Mouse (Mus musculus): ENCODE measurements around the gene Acvr1. TPM values are rescaled to one million over a fixed set of nuclear protein-coding genes. Genes with fewer than 3 reads are reported as not detected.

Acvr1 gene
- polyA plus RNA-seq (2016; fragmentation: Nextera tagmentation; extraction: Ambion mirVana), result 9.4 and 11.1 TPM in 2 replicates

DNA sequence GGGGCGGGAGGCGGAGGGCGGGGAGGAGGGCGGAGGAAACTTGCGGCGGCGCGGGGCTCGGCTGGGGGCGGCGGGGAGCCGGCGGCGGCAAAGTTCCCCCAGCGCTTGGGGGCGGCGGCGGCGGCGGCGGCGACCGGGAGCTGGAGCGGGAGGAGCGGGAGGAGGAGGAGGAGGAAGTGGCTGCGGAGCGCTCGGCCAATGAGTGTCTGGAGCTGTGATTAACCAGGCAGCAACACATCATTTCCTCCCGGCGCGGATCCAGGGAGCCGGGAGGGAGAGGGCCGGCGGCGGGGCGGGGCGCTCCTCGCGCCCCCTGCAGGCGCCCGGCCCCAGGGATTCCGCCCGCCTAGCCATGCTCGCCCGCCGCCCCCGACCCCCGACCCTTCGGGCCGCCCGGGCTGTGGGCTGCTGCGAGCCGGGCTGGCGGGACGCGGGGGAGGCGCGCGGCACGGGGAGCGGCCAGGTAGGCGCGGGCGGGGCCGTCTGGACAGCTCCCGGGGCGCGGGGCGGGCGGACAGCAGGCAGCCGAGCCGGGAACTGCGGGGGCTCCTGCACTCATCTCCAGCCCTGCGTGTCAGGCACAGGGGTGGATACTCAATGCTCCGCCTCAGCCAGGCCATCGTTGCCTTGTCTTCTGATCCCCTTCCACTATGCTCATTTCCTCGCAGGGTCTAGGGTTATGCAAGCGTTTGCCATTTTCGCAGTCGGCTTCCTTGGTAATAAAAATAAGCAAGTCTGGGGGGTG lies at the start of gene Acvr1, which contains the start of gene Upp2:
Acvr1 (minus strand) TSS at position 92 of the 745 bp plus-strand sequence.
Upp2 (plus strand) TSS at position 233 of the 745 bp plus-strand sequence.
- 2% methylated on average over 66 of the region's 80 CpGs for WGBS
- Histone ChIP-seq H3K9me3 (no peaks in the 10 kb centered on the region), H3K4me1 (peaks cover 49% of the 10 kb centered on the region)

DNA sequence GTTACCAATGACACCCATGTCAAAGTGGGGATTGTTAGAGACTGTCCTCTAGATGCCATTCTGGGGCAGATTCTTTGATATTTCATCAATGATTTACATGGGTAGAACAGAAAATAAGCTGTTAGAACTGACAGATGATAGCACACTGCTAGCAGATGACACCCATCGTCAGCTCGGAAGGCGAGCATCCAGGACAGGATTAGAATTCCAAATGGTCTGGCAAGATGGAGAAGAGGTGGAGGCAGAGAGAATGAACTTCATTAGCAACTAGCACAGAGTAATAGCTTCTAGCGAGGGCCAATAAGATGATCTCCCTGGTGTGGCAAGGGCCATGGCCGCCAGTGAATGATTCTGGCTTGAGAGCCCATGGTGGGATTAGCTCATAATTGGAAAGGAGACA lies 48.8 kb upstream of the Acvr1 start:
- H3K27ac ChIP-seq, result no peak overlapping the region
- DNase-seq (ENCODE audit: low spot score), result no peak
- no peak overlapping the region for H3K4me3 ChIP-seq
- H3K9me3 ChIP-seq, result no peaks in the 10 kb centered on the region
- no peaks in the 10 kb centered on the region for H3K27me3 ChIP-seq (ENCODE audit: insufficient read depth, poor library complexity, severe bottlenecking)
- 85% methylated on average over 5 of the region's 5 CpGs for WGBS
- no peaks in the 10 kb centered on the region for H3K36me3 ChIP-seq
- H3K4me1 ChIP-seq, result no peaks in the 10 kb centered on the region

More for the DNA sequence above, at the start of gene Acvr1, which contains the start of gene Upp2:
- Histone ChIP-seq H3K4me3 (peak within 1 kb of the TSS; percentile 76), H3K27ac (peak within 1 kb of the TSS; percentile 98), H3K27me3 (ENCODE audit: insufficient read depth, poor library complexity, severe bottlenecking) (no peaks in the 10 kb centered on the region), H3K36me3 (no peaks in the 10 kb centered on the region)
- peak; percentile 93 for DNase-seq (ENCODE audit: low spot score)

DNA sequence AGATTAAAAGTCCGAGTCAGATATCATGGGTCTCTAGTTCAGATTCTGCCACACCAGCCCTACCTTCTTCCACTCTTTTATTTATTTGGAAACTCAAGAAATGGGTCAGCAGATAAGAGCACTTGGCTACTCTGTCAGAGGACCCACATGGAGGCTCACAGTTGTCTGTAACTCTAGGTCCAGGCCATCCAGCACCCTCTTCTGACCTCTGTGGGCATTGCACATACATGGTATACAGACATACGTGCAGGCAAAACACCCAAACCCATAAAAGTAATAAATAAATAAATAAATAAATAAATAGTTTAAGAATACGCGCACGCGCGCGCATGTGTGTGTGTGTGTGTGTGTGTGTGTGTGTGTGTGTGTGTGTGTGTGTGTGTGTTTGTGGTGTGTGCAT lies 47.9 kb upstream of the Acvr1 start:
- H3K27ac ChIP-seq, result no peak overlapping the region
- 95% methylated on average over 8 of the region's 8 CpGs for whole genome bisulfite sequencing
- DNase-seq (ENCODE audit: low spot score), result no peak
- H3K4me1 ChIP-seq, result no peaks in the 10 kb centered on the region
- no peaks in the 10 kb centered on the region for H3K9me3 ChIP-seq
- no peak overlapping the region for H3K4me3 ChIP-seq
- H3K36me3 ChIP-seq, result no peaks in the 10 kb centered on the region
- no peaks in the 10 kb centered on the region for H3K27me3 ChIP-seq (ENCODE audit: insufficient read depth, poor library complexity, severe bottlenecking)

DNA sequence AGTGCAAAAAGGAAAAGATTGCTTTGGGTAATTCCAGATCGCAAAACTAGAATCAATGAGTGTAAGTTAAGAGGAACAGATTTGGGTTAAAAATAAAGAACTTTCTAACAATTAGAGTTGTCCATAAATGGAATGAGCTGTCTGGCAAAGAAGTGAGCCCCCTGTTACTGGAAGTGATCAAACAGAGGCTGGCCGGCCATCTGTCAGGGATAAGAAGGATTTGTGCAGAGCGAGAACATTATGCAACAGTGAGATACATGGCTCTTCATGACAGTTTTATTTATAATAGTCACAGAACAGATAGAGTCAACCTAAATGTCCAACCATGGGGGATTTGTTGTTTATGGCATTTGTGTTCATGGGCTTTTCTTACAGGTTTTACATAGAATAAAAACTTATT lies 46.8 kb upstream of the Acvr1 start:
- no peak for DNase-seq (ENCODE audit: low spot score)
- Histone ChIP-seq H3K27me3 (ENCODE audit: insufficient read depth, poor library complexity, severe bottlenecking) (no peaks in the 10 kb centered on the region), H3K4me3 (no peak overlapping the region), H3K4me1 (no peaks in the 10 kb centered on the region), H3K27ac (no peak overlapping the region), H3K36me3 (no peaks in the 10 kb centered on the region), H3K9me3 (no peaks in the 10 kb centered on the region)
- 84% methylated on average over 3 of the region's 3 CpGs for WGBS

DNA sequence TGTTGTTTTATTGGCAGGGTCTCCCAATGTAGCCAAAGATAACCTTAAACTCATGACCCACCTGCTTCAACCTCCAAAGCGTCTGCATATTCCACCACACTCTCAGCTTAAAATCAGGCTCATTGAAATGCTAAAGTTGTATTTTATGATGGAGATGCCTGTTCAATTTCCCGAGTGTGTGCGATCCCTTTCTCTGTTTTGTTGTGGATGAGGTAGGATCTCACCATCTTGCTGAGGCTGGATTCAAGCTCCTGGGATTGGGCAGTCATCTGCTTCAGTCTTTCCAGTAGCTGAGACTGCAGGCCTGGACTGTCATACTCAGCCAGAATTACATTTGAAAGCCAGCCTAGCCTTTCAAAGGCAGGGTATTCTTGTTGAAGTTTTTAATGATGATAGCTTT lies 37.8 kb upstream of the Acvr1 start:
- Histone ChIP-seq H3K27me3 (ENCODE audit: insufficient read depth, poor library complexity, severe bottlenecking) (no peaks in the 10 kb centered on the region), H3K4me3 (no peak overlapping the region), H3K9me3 (no peaks in the 10 kb centered on the region), H3K27ac (no peak overlapping the region), H3K36me3 (no peaks in the 10 kb centered on the region), H3K4me1 (no peaks in the 10 kb centered on the region)
- 87% methylated on average over 3 of the region's 3 CpGs for WGBS
- no peak for DNase-seq (ENCODE audit: low spot score)

DNA sequence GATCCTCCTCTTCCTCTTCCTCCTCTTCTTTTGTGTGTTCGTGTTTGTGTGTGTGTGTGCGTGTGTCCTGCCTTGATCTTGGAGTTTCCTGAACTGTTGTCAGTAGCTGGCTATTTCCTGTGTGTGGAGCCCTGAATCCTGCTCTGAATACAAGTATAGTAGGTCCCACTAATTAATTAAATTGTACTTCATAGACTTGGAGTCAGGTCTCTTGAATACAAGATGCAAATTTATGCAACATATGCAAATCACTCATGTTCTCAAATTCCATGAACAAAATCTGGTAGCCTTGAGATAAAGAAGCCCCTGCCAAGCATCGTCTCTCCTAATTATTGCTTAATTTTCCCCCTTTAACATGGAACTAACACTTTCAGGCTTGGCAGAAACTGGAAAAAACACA lies 36.4 kb upstream of the Acvr1 start:
- no peak for DNase-seq (ENCODE audit: low spot score)
- H3K4me3 ChIP-seq, result no peak overlapping the region
- WGBS, result 79% methylated on average over 3 of the region's 3 CpGs
- H3K4me1 ChIP-seq, result no peaks in the 10 kb centered on the region
- no peaks in the 10 kb centered on the region for H3K9me3 ChIP-seq
- no peaks in the 10 kb centered on the region for H3K36me3 ChIP-seq
- no peaks in the 10 kb centered on the region for H3K27me3 ChIP-seq (ENCODE audit: insufficient read depth, poor library complexity, severe bottlenecking)
- no peak overlapping the region for H3K27ac ChIP-seq

DNA sequence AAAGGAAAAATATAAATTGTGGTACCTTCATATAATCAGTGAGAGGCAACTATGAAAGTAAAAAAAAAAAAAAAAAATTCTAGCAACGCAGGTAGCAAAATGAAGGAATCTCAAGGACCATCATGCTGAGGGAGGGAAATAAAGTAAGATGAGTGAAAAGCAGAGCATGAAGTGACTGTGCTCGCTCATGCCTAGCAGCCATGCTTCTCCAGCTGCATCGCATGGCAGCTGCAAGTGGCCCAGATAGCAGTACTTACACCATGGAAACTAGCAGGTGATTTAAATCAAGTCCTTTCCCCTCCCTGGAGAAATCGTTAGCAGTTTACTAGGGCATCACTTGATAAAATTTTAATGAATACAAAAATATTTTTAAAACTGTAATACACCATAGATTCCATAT lies 34.4 kb upstream of the Acvr1 start:
- WGBS, result 87% methylated on average over 4 of the region's 4 CpGs
- Histone ChIP-seq H3K4me1 (no peaks in the 10 kb centered on the region), H3K4me3 (no peak overlapping the region), H3K27me3 (ENCODE audit: insufficient read depth, poor library complexity, severe bottlenecking) (no peaks in the 10 kb centered on the region), H3K9me3 (no peaks in the 10 kb centered on the region), H3K27ac (no peak overlapping the region), H3K36me3 (no peaks in the 10 kb centered on the region)
- no peak for DNase-seq (ENCODE audit: low spot score)

DNA sequence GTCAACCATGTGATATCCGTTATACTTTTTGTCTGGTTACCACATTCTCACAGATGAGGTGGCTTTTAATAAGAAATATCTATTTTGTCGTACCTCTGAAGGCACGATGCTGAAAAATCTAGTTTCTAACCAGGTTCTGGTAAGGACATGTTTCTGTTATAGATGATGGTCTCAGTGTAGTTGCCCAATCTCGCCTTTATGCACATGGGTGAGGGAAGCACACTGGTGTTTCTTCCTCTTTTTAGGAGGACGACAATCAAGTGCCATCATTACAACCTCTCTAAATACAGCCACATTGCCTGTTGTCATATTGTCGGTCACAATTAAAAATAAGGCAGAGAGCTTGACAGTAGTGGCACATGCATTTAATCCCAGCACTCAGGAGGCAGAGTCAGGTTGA lies 32.7 kb upstream of the Acvr1 start:
- Histone ChIP-seq H3K4me1 (peaks cover 10% of the 10 kb centered on the region), H3K36me3 (no peaks in the 10 kb centered on the region), H3K4me3 (no peak overlapping the region), H3K27ac (no peak overlapping the region), H3K9me3 (no peaks in the 10 kb centered on the region), H3K27me3 (ENCODE audit: insufficient read depth, poor library complexity, severe bottlenecking) (no peaks in the 10 kb centered on the region)
- DNase-seq (ENCODE audit: low spot score), result no peak
- WGBS, result 84% methylated on average over 6 of the region's 6 CpGs

DNA sequence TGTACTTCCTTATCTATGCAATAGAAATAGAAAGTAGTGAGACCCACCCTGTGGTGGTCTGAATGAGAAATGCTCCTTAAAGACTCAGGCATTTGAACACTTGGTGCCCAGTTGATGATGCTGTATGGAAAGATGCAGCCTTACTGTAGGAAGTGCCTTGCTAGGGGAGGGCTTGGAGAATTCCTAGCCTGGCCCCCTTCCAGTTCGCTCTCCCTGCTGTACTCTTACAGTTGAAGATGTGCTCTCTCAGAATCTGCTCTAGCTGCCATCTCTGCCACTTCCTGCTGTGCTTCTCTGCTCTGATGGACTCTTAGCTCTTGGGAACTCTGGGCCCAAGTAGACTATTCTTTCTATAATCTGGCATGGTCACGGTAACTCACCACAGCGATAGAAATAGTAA lies 30.6 kb upstream of the Acvr1 start:
- Histone ChIP-seq H3K4me1 (peaks cover 15% of the 10 kb centered on the region), H3K4me3 (no peak overlapping the region), H3K9me3 (no peaks in the 10 kb centered on the region), H3K27ac (no peak overlapping the region), H3K27me3 (ENCODE audit: insufficient read depth, poor library complexity, severe bottlenecking) (no peaks in the 10 kb centered on the region), H3K36me3 (no peaks in the 10 kb centered on the region)
- no peak for DNase-seq (ENCODE audit: low spot score)
- WGBS, result 93% methylated on average over 3 of the region's 3 CpGs

DNA sequence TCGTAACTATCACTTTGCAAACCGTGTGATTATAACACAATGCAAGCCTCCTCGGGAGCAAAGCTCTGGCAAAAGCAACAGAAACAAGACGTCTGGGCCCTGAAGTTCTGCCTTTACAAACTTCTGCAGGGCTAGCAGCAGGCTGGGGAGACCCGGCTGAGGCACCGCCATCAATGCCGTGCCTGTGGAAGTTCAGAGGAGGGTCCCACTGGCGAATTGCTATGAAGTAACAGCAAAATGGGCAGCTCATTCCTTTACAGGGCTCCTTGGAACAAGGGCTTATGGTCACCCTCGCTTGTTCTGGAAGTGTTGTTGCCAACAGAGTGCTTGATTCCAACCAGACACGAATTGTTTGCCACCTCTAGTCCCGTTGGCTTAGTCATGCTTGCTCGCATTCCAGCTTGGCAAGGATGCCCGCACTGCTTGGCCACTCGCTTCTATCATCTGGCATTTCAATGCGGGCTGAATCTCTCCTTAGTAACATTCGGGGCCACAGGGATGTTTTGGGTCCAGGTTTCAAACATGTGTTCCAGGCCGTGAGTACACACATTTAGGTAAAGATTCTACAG lies 29.9 kb upstream of the Acvr1 start:
- H3K36me3 ChIP-seq, result no peaks in the 10 kb centered on the region
- H3K27me3 ChIP-seq (ENCODE audit: insufficient read depth, poor library complexity, severe bottlenecking), result no peaks in the 10 kb centered on the region
- H3K27ac ChIP-seq, result no peak overlapping the region
- no peak for DNase-seq (ENCODE audit: low spot score)
- peaks cover 15% of the 10 kb centered on the region for H3K4me1 ChIP-seq
- no peaks in the 10 kb centered on the region for H3K9me3 ChIP-seq
- no peak overlapping the region for H3K4me3 ChIP-seq
- 79% methylated on average over 17 of the region's 17 CpGs for WGBS

DNA sequence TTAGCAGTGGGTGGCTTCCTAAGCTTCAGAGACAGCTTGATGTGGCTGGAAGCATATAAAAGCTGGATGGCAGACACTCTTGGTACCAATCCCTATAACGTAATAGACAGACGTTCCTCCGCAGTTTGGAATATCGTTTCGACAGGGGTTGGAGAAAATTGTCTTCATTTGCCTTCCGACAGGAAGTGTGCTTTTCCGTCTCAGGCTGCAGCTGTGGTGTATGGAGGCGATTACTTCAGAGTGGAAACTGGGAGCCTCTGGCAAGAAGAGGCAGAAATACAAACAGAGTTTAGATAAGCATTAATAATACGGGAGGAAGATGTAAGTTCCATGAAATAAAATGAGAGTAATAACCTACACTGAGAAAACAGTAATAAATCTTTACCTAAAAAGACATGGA lies 28.4 kb upstream of the Acvr1 start:
- Histone ChIP-seq H3K27ac (peak overlapping the region; percentile 69), H3K4me1 (peaks cover 15% of the 10 kb centered on the region), H3K9me3 (no peaks in the 10 kb centered on the region), H3K27me3 (ENCODE audit: insufficient read depth, poor library complexity, severe bottlenecking) (no peaks in the 10 kb centered on the region), H3K36me3 (no peaks in the 10 kb centered on the region), H3K4me3 (no peak overlapping the region)
- WGBS, result 57% methylated on average over 9 of the region's 9 CpGs
- no peak for DNase-seq (ENCODE audit: low spot score)

DNA sequence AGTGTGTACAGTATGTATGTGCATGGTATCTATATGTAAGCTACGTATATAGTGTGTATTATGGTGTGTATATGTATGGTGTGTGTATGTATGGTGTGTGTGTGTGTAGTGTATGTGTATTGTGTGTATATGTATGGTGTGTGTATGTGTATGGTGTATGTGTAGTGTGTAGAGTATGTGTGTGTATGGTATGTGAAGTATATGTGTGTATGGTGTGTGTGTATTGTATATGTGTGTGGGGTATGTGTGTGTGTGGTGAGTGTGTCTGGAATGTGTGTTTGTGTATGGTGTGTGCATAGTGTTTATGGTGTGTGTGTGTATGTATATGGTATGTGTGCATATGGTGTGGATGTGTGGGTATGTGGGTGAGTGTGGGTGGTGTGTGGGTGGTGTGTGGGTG lies 23.1 kb upstream of the Acvr1 start:
- no peak for DNase-seq (ENCODE audit: low spot score)
- 95% methylated on average over 1 of the region's 1 CpGs for WGBS
- Histone ChIP-seq H3K27me3 (ENCODE audit: insufficient read depth, poor library complexity, severe bottlenecking) (no peaks in the 10 kb centered on the region), H3K4me3 (no peak overlapping the region), H3K4me1 (peaks cover 20% of the 10 kb centered on the region), H3K9me3 (no peaks in the 10 kb centered on the region), H3K27ac (no peak overlapping the region), H3K36me3 (no peaks in the 10 kb centered on the region)

DNA sequence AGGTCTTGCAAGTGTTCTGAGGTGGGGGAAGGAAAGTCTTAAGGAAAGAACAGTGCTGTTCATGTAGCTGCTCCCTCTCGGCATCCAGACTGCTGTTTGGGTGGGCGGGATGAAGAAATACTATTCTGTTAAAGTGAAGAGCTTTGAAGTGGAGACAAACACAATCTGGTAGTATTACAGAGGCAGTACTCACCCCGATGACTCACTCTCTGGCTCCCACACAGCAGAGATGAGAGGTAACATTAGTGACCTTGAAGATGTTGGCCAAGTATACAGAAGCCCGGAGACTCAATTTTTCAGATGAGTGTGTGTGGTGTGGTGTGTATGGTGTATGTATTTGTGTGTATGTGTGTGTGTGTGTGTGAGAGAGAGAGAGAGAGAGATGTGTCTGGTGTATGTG lies 22.7 kb upstream of the Acvr1 start:
- H3K36me3 ChIP-seq, result no peaks in the 10 kb centered on the region

More for the DNA sequence above, 22.7 kb upstream of the Acvr1 start:
- H3K9me3 ChIP-seq, result no peaks in the 10 kb centered on the region
- H3K4me3 ChIP-seq, result no peak overlapping the region
- H3K27me3 ChIP-seq (ENCODE audit: insufficient read depth, poor library complexity, severe bottlenecking), result no peaks in the 10 kb centered on the region
- H3K27ac ChIP-seq, result no peak overlapping the region
- peaks cover 20% of the 10 kb centered on the region; the same call in 1 of the 2 replicates for H3K4me1 ChIP-seq
- DNase-seq (ENCODE audit: low spot score), result no peak
- WGBS, result 57% methylated on average over 4 of the region's 4 CpGs
